Mouse (Mus musculus) embryonic fibroblast, embryonic 13.5 days (primary cell): ENCODE measurements at regions not wholly inside any gene's neighbourhood (a gene's known extent, or its start where the extent isn't known, plus 50 kb on each side); places are given as distances from the start of the nearest gene placed in this dataset.

Experiments
- CTCF ChIP-seq: IDR thresholded peaks from 2 replicates; pipeline ENCODE4 v1.5.1; 2011; ENCODE audit warnings: mild to moderate bottlenecking, control low read depth, low read length, moderate library complexity, borderline replicate concordance; ENCODE audit not compliant: insufficient read depth
- POLR2A ChIP-seq: IDR thresholded peaks from 2 replicates; pipeline ENCODE4 v1.6.1; 2011; ENCODE audit warnings: low read depth, mild to moderate bottlenecking, control low read depth, low read length, moderate library complexity

DNA sequence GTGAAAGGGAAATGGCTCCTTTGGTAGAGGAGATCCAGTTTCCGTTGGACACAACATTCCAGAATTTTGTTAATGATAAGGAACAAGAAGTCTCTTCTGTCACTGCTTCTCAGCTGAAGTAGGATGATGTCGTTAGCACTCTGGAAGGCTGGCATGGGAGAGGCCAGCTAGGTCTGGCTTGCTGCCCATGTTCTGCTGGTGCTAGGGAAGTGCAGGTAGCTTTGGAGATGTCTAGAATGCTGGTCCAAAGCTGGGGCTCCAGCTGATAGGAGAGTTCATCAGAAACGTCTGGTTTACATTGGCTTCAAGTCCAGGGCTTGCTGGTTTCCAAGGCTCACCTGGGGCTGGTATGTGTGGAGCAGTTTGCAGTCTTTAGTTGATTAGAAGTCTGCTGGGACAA is 156.3 kb downstream of the Diras2 start:
- TF ChIP-seq CTCF (no peak), POLR2A (no peak)
